Mouse (Mus musculus) embryonic fibroblast, embryonic 13.5 days (primary cell): ENCODE results near the gene Ikzf3.

Experiments
- CTCF ChIP-seq: IDR thresholded peaks from 2 replicates; pipeline ENCODE4 v1.5.1; 2011; ENCODE audit warnings: mild to moderate bottlenecking, control low read depth, low read length, moderate library complexity, borderline replicate concordance; ENCODE audit not compliant: insufficient read depth
- POLR2A ChIP-seq: IDR thresholded peaks from 2 replicates; pipeline ENCODE4 v1.6.1; 2011; ENCODE audit warnings: low read depth, mild to moderate bottlenecking, control low read depth, low read length, moderate library complexity

GRCm38 (mm10) chr11:98449921-98450771 is 95.7 kb downstream of the Ikzf3 start:
- TF ChIP-seq CTCF (no peak), POLR2A (no peak)
